Mouse (Mus musculus) limb, embryonic 15.5 days (tissue): ENCODE data around the gene Tmem254a. TPM values are rescaled to one million over a fixed set of nuclear protein-coding genes. Genes with fewer than 3 reads are reported as not detected.
A peak's percentile ranks its signal among the peaks of the same experiment; 100 is the strongest.
"Not testable (repeated sequence)": the region's sequence is repeated elsewhere in the genome, so short reads cannot be mapped to it uniquely, and the experiment has no call there.

Source experiments
- ATAC-seq: fragments of 200-750 bp; cut with Nextera tagmentation; 2 replicates; pipeline ENCODE4 v1.8.0; 2017; ENCODE audit warnings: low read depth, moderate TSS enrichment; ENCODE audit not compliant: insufficient number of reproducible peaks, low FRiP score, low TSS enrichment
- H3K27ac ChIP-seq: fragments of 300-500 bp; sonication (generic); 2 replicates; pipeline ENCODE4 v1.5.1; 2015; ENCODE audit warnings: moderate library complexity, mild to moderate bottlenecking, inconsistent platforms
- H3K27me3 ChIP-seq: fragments of 300-500 bp; sonication (generic); 2 replicates; pipeline ENCODE4 v1.6.1; 2015; ENCODE audit warnings: inconsistent platforms
- H3K36me3 ChIP-seq: fragments of 300-500 bp; sonication (generic); 2 replicates; pipeline ENCODE4 v1.6.1; 2015; ENCODE audit warnings: inconsistent platforms
- H3K4me1 ChIP-seq: fragments of 300-500 bp; sonication (generic); 2 replicates; pipeline ENCODE4 v1.6.1; 2015; ENCODE audit warnings: inconsistent platforms
- H3K4me2 ChIP-seq: fragments of 300-500 bp; sonication (generic); 2 replicates; pipeline ENCODE4 v1.6.1; 2015; ENCODE audit warnings: mild to moderate bottlenecking, inconsistent platforms
- H3K4me3 ChIP-seq: fragments of 300-500 bp; sonication (generic); 2 replicates; pipeline ENCODE4 v1.5.1; 2015; ENCODE audit warnings: mild to moderate bottlenecking, inconsistent platforms
- H3K9ac ChIP-seq: fragments of 300-500 bp; sonication (generic); 2 replicates; pipeline ENCODE4 v1.6.1; 2015; ENCODE audit warnings: inconsistent platforms
- H3K9me3 ChIP-seq: fragments of 300-500 bp; sonication (generic); 2 replicates; pipeline ENCODE4 v1.6.1; 2016; ENCODE audit warnings: inconsistent platforms
- WGBS: fragments of 180-500 bp; shearing (Covaris S2); methylation state at CpG from one replicate; pipeline ENCODE4 v1.1.7; 2015; 5-methylcytosine and 5-hydroxymethylcytosine counted together
- polyA plus RNA-seq: library from polyadenylated mRNA; unstranded; fragments of >200 nt; fragmentation: Nextera tagmentation; extraction: Ambion mirVana; gene quantifications from 2 replicates; pipeline ENCODE4 v1.2.1, GENCODE M21; 2015

The Tmem254a gene
- 2.9 and 4.2 TPM in 2 replicates for polyA plus RNA-seq

DNA sequence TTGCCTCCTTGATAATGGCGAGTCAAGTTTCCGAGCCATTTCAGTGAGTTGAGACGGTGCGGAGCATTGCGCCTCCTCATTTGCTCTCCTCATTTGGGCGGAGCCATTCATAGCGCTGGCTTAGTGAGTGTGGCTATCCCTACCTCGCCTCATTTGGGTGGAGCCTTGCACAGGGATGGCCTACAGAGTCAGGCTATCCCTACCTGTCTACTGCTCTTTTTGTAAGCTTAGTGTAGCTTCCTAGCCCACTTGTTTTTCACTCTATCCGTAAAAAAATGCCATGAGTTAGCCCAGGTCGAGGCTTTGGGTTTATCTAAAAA, at the start of gene Tmem254a:
TSS of gene Tmem254a (minus strand) at position 111 of the 320 bp plus-strand sequence.
- no CpG with 5 or more reads among the region's 10 CpGs for WGBS
- H3K4me2 ChIP-seq, H3K27me3 ChIP-seq, ATAC-seq, H3K9ac ChIP-seq, H3K9me3 ChIP-seq, H3K4me3 ChIP-seq, H3K27ac ChIP-seq, H3K36me3 ChIP-seq, H3K4me1 ChIP-seq: not testable (repeated sequence)

DNA sequence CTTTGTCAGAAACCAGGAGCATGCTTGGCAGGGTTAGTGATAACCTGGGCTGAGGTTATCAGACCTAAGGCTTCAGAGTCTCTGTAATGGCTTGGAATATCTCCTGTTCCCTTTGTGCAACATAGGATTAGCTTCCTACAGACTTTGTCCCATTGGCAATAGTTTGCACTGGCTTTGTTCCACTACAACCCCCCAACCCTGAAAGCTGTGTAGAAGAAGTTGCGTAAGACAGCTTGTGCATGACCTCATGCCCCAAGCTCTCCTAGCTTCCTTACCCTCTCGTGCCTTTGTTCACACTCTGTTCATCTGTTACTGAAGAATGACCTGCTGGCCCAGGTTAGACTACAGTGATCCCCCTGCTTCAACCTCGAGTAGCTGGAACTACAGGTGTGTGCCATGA, 30.4 kb upstream of the Tmem254a start:
- not testable (repeated sequence) for H3K4me3 ChIP-seq, H3K27ac ChIP-seq, H3K4me2 ChIP-seq, H3K27me3 ChIP-seq, H3K9ac ChIP-seq, H3K9me3 ChIP-seq, H3K4me1 ChIP-seq, ATAC-seq, H3K36me3 ChIP-seq
- WGBS: no CpG with 5 or more reads among the region's 3 CpGs

DNA sequence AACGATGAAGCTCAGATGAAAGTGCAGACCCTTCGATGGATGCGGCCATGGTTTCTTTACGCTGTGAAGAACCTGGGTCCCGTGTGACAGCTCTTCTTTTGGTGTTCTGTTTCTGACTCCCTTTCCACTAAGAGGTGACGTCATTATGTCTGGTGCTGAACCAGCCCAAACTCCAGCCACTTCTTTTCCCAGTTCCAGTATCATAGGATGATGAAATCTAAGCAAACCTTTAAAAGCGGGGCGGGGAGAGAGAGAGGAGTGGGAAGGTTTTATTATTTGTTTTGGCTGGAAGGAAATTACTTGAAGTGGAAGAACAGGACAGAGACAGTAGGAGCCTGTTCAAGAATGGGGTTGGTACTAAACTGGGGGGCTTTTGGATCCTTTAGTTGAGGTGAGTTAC, 10.5 kb upstream of the Tmem254a start, which contains the start of gene Cphx1:
TSS of gene Cphx1 (plus strand) at position 301 of the 400 bp plus-strand sequence.
- H3K4me2 ChIP-seq, H3K36me3 ChIP-seq, H3K27me3 ChIP-seq, H3K4me1 ChIP-seq, H3K4me3 ChIP-seq, H3K27ac ChIP-seq, ATAC-seq, H3K9me3 ChIP-seq, H3K9ac ChIP-seq: not testable (repeated sequence)
- WGBS: no CpG with 5 or more reads among the region's 8 CpGs

DNA sequence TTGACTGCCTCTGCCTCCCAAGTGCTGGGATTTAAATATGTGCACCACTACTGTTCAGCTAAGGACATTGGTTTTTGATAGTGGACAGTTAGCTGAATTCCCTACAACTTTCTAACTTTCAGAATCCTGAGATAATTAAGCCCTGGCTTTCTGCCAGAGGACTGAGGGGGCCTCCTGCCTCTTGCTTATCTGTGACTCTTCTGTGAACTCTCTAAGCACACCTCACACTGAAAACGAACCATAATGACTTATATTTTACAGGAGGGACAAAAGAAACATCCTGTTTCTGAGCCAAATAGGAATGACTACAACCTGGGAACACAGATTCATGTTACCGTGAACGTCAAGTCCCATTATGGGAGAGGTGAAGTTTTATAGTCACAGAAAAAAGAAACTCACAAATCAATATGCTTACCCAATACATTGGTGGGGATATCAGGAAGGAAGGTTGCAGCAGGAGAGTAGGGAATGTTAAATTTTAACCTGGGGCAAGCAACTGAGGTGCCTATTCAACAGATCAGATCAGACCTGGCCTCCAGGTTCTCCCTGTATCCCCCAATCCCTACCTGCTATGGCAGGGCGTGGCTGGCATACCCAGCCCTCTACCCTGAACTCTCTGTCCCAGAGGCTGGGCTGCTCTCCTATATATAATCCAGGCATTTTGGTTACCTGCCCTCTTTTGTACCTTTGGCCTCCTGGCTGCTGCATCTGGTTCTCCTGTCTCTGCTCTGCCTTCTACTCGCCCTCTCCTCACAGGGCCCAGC, 9.6 kb upstream of the Tmem254a start:
- H3K4me1 ChIP-seq, ATAC-seq, H3K9ac ChIP-seq, H3K27me3 ChIP-seq, H3K9me3 ChIP-seq, H3K4me2 ChIP-seq, H3K36me3 ChIP-seq, H3K4me3 ChIP-seq, H3K27ac ChIP-seq: not testable (repeated sequence)
- WGBS: no CpG with 5 or more reads among the region's 5 CpGs

DNA sequence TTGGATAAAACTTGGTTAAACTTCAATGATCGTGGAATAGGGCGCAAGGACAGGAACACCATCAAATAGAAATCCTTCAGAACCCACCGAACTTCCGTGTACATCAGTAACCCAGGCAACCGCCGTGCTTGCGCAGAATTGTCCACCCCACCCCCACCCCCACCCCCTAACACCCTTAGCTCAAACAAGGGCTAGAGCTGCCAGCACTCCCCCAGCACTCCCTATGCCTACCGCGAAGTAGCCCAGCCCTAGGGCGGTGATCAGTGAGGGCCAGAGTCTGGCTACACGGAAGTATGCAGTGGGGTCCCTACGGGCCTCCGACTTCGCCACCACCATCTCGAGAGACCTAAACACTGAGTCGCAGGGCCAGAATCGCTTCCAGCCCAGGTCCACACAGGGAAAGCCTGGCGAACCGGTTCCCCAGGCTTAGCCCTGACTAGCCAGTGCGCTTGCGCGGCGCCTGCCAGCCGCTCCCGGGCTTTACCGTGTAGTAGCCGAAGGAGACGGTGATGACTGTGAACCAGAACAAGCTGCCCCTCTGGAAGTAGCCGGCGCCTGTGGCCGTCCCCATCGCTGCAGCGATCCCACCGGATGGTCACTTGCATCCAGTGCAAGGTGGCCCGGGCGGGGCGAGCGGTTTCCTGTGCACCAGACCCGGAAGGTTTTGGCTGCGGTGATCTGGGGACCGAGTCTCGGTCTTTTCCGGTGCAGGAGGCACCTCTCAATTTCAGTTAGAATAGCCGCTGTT, 484 bp downstream of the Tmem254a start:
- not testable (repeated sequence) for H3K9me3 ChIP-seq, H3K27ac ChIP-seq, H3K9ac ChIP-seq, ATAC-seq, H3K36me3 ChIP-seq, H3K4me2 ChIP-seq, H3K4me1 ChIP-seq, H3K27me3 ChIP-seq, H3K4me3 ChIP-seq
- WGBS: no CpG with 5 or more reads among the region's 44 CpGs

DNA sequence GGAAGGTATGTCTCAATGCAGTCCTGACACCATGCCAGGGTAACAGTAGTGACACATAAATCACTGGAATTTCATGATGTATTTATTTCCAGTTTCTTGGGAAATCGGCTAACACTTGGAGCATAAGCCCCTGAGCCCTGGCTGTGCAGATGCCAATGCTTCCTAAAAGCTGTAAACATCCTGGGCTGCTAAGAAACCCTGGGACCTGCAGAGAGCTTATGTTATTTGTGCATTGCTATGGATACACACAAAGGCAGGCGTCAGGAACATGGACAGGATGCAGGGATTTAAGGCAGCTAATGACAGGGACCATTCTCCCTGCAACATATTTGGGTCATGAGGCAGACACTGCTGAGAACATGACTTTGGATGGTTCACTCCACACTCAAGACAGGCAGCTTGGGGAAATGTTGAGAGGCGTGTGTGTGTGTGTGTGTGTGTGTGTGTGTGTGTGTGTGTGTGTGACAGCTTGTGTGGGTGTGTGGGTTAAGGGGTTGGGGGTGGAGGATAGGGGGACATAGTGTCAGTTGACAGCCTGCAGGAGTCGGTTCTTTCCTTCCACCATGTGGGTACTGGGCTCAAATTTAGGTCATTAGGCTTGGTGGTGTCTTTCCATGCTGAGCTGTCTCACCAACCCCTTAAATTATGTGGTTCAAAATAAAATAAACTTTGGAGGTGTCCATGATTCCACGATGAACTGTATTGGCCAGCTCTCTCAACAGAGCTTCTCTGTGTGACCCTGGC, 8.9 kb downstream of the Tmem254a start:
- not testable (repeated sequence) for H3K36me3 ChIP-seq, H3K27me3 ChIP-seq, H3K4me2 ChIP-seq, H3K4me1 ChIP-seq, H3K27ac ChIP-seq, H3K4me3 ChIP-seq, H3K9ac ChIP-seq, ATAC-seq, H3K9me3 ChIP-seq
- no CpG with 5 or more reads among the region's 5 CpGs for WGBS

DNA sequence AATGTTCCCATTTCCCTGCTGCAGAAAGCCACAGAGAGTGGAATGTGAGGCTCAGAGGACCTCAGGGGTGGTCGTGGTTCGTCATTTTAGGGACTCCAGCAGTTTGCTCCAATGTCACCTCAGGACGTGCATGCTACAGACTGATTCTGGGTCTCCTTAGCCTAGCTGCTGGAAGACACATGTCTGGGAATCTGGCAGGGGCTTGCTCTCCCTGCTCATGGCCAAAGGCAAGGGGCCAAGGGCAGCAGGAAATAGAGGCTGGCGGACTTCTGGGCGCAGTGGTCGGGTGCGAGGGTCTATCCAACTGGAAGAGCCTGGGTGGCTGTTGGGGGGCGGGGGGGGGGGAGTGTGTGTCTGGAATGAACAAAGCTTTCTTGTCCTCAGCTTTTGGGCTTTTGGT, 18.5 kb downstream of the Tmem254a start:
- ATAC-seq: not testable (repeated sequence)
- WGBS: no CpG with 5 or more reads among the region's 8 CpGs

DNA sequence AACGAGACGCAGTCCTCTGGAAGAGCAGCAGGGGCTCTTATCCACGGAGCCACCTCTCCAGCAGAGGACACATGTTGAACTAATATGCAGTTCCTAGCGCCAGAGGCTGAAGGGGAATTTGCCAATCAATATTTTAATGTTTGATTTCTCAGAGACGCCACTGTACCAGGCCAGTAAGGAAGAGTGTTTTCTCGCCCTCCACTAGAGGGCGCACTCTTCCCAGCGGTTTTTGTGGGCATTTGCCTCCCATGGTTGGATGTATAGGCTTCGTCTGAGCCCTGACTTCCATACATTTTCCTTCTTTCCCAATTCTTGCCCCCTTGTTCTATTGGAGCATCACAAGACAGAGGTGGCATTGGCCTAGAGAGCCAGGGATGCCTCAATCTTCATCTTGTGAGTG, 20.2 kb downstream of the Tmem254a start:
- not testable (repeated sequence) for H3K9me3 ChIP-seq, H3K36me3 ChIP-seq, H3K9ac ChIP-seq, H3K27me3 ChIP-seq, H3K27ac ChIP-seq, H3K4me1 ChIP-seq, H3K4me3 ChIP-seq, H3K4me2 ChIP-seq, ATAC-seq
- no CpG with 5 or more reads among the region's 9 CpGs for WGBS

More for the DNA sequence above, 18.5 kb downstream of the Tmem254a start:
- not testable (repeated sequence) for H3K27ac ChIP-seq, H3K4me3 ChIP-seq, H3K27me3 ChIP-seq, H3K4me2 ChIP-seq, H3K36me3 ChIP-seq, H3K9me3 ChIP-seq, H3K4me1 ChIP-seq, H3K9ac ChIP-seq

DNA sequence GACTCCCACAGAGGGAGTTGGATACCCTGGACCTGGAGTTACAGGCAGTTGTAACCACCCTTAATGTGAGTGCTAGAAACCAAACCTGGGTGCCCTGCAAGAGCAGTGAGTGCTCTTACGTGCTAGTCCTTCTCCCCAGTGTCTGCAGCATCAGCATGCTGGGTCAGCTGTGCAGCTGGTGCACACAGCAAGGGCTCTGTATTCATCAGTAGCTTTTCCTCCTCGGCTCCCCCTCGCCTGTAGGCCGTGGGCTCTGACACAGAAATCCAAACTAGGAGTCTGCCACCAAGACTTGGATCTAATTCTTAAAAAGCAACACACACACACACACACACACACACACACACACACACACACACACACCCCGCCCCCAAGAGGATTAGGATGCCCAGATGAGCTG, 22.2 kb downstream of the Tmem254a start:
- H3K4me2 ChIP-seq, H3K27ac ChIP-seq, H3K4me1 ChIP-seq, H3K9ac ChIP-seq, H3K36me3 ChIP-seq, H3K4me3 ChIP-seq, H3K27me3 ChIP-seq, ATAC-seq, H3K9me3 ChIP-seq: not testable (repeated sequence)
- WGBS: 75% methylated on average over 1 of the region's 5 CpGs

DNA sequence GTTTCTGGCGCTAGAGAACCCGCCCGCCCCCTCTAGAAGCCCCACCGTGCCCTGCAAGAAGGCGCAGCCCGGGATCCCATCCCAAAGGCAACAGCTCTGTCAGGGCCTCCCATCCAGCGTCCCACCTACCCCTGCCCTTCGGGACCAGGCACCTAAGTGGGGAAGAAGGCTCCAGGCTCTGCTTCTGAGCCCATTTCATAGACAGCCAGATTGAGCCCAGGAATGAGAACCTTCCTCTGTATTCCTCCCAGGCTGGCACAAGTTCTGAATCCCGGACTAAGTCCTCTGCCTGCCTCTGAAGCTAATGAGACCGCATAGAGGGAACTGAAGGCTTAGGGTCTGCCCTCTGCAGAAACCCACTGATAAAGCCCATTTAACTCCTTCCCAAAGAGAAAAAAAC, 24.5 kb downstream of the Tmem254a start, which contains the start of gene Plac9a:
TSS of gene Plac9a (minus strand) at position 101 of the 400 bp plus-strand sequence.
- not testable (repeated sequence) for H3K9ac ChIP-seq, ATAC-seq, H3K4me2 ChIP-seq, H3K9me3 ChIP-seq, H3K4me1 ChIP-seq, H3K4me3 ChIP-seq, H3K36me3 ChIP-seq, H3K27ac ChIP-seq, H3K27me3 ChIP-seq
- WGBS: no CpG with 5 or more reads among the region's 10 CpGs

DNA sequence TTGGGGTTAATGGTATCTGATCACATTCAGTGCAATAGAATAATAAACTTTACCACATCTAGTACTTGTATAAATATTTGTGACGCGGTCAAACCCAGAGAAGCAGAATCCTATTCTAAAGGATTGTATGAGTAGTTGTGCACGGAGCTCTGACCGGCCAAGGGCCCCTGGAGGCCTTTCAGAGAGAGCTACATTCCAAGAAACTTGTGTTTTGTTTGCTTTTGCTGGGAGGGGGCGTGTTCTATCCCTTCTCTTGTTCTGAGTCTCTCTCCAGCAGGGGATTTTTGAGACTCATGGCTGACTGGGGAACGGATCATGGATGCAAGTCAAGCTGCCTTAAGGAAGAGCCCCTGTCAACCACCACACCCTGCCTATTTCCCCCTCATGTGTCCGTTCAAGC, 31.8 kb downstream of the Tmem254a start:
- not testable (repeated sequence) for H3K4me3 ChIP-seq, H3K9ac ChIP-seq, ATAC-seq, H3K4me2 ChIP-seq, H3K27me3 ChIP-seq, H3K36me3 ChIP-seq, H3K27ac ChIP-seq, H3K9me3 ChIP-seq, H3K4me1 ChIP-seq
- no CpG with 5 or more reads among the region's 7 CpGs for WGBS

DNA sequence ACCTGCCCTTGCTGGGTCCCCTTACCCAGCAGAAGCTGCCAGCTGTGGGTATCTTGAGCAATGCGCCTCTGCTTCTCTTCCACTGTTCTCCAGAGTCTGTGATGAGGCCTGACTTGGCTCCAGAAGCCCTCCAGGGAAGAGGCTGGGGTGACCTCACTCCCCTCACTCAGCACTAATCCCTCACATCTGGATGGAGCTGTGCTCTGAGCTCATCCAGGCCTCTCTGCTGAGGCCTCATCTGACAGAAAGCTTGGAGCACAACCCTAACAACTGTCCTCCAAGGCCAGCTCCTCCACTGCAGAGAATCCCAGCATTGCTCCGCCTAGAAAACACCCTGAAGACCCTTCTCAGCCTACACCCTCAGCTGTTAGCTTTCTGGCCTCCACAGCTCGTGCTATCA, 32.9 kb downstream of the Tmem254a start:
- H3K27me3 ChIP-seq, H3K9me3 ChIP-seq, H3K4me1 ChIP-seq, H3K36me3 ChIP-seq, H3K4me3 ChIP-seq, H3K4me2 ChIP-seq, H3K27ac ChIP-seq, H3K9ac ChIP-seq: not testable (repeated sequence)
- no CpG with 5 or more reads among the region's 3 CpGs for WGBS
- peak; percentile 52; the same call in 1 of the 2 replicates for ATAC-seq
